Mouse (Mus musculus) ES-Bruce4 (cell line): Measurements from ENCODE around the gene Gatad2a. TPM values are rescaled to one million over a fixed set of nuclear protein-coding genes. Genes with fewer than 3 reads are reported as not detected.

Experiments used
- H3K27ac ChIP-seq: 2 replicates; pipeline ENCODE4 v1.5.1; 2012; ENCODE audit warnings: low read length, inconsistent platforms; ENCODE audit not compliant: insufficient read depth
- H3K27me3 ChIP-seq: 2 replicates; pipeline ENCODE4 v1.6.1; 2012; ENCODE audit warnings: mild to moderate bottlenecking, low read length, inconsistent platforms; ENCODE audit not compliant: control insufficient read depth, poor library complexity, insufficient read depth, severe bottlenecking
- H3K36me3 ChIP-seq: 2 replicates; pipeline ENCODE4 v1.6.1; 2012; ENCODE audit warnings: inconsistent platforms, mild to moderate bottlenecking, low read length, moderate library complexity; ENCODE audit not compliant: control insufficient read depth, poor library complexity, insufficient read depth, severe bottlenecking
- H3K4me1 ChIP-seq: one replicate; pipeline ENCODE4 v1.8.1; 2011; ENCODE audit warnings: low read length; ENCODE audit not compliant: control insufficient read depth, insufficient read depth
- H3K4me3 ChIP-seq: 2 replicates; pipeline ENCODE4 v1.5.1; 2011; ENCODE audit warnings: low read depth, mild to moderate bottlenecking, low read length
- H3K9ac ChIP-seq: 2 replicates; pipeline ENCODE4 v1.6.1; 2012; ENCODE audit warnings: low read depth, mild to moderate bottlenecking, inconsistent platforms; ENCODE audit not compliant: poor library complexity, severe bottlenecking
- H3K9me3 ChIP-seq: replicated peaks from 2 replicates; pipeline ENCODE4 v1.6.1; 2012; ENCODE audit warnings: mild to moderate bottlenecking, low read length, inconsistent platforms; ENCODE audit not compliant: control insufficient read depth, poor library complexity, insufficient read depth, severe bottlenecking
- CTCF ChIP-seq: IDR thresholded peaks from one replicate; pipeline ENCODE4 v1.8.1; 2011; ENCODE audit warnings: low read depth, low read length
- EP300 ChIP-seq: IDR thresholded peaks from 2 replicates; pipeline ENCODE4 v1.6.1; 2011; ENCODE audit warnings: low read depth, low read length; ENCODE audit not compliant: insufficient read depth
- POLR2A ChIP-seq: IDR thresholded peaks from one replicate; pipeline ENCODE4 v1.8.1; 2011; ENCODE audit warnings: low read length; ENCODE audit not compliant: insufficient read depth
- polyA plus RNA-seq: library from polyadenylated mRNA; stranded (reverse); fragments of >200 nt; gene quantifications from 2 replicates; pipeline ENCODE4 v1.2.4, GENCODE M21; 2011; ENCODE audit warnings: low read depth; ENCODE audit not compliant: missing spikeins, insufficient read depth, insufficient read length

Gatad2a gene
- polyA plus RNA-seq, 1 experiment: 155 TPM

GRCm38 (mm10) chr8:69926901-69927300 is 69.3 kb downstream of the Gatad2a start:
- H3K9ac ChIP-seq: no peak overlapping the region
- TF ChIP-seq CTCF (no peak), POLR2A (no peak), EP300 (no peak)
- no peaks in the 10 kb centered on the region for H3K9me3 ChIP-seq
- H3K4me3 ChIP-seq: no peak overlapping the region
- H3K27ac ChIP-seq: no peak overlapping the region
- no peaks in the 10 kb centered on the region for H3K27me3 ChIP-seq
- no peaks in the 10 kb centered on the region for H3K4me1 ChIP-seq
- H3K36me3 ChIP-seq: peaks cover 32% of the 10 kb centered on the region

DNA sequence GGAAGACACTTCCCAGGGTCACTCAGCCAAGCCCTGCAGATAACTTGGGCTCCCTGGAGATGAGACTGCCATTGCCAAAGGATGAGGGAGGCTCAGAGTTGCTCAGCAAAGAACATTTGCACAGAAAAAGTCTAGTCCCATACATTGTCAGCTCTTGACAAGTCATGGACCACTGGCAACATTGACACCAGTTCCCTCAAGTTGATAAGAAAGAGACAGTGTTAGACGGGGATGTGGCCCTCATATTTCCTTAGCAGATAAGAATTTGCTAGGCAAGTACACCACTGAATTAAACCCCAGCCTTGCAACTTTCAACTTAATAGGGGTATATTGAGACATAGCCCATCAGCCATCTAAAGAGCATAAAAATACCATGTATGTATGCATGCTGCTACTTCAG is 72.2 kb downstream of the Gatad2a start:
- TF ChIP-seq CTCF: no peak
- no peak for TF ChIP-seq EP300
- TF ChIP-seq POLR2A: no peak
- Histone ChIP-seq H3K4me3 (no peak overlapping the region), H3K36me3 (peaks cover 24% of the 10 kb centered on the region), H3K4me1 (no peaks in the 10 kb centered on the region), H3K9ac (no peak overlapping the region), H3K27me3 (no peaks in the 10 kb centered on the region), H3K27ac (no peak overlapping the region), H3K9me3 (no peaks in the 10 kb centered on the region)

DNA sequence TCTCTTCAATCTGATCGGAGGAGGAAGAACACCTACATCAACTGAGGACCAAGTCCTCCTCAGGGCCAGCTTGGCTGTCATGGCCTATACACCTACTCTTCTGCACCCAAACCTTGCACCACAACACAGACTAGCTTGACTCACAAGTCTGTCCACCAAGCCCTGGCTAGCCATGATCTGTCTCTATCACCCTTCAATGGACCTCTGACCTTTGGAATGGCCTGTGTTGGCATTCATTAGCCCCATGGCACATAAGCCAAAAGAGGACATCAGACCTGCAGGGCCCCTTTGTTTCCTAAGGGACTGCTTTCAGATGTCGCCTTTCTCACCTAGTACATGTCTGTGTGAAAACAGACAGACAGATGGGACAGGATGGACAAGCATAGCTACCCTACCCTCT is 75.0 kb downstream of the Gatad2a start:
- Histone ChIP-seq H3K27me3 (no peaks in the 10 kb centered on the region), H3K9me3 (no peaks in the 10 kb centered on the region), H3K36me3 (peaks cover 23% of the 10 kb centered on the region), H3K27ac (peak overlapping the region; percentile 45), H3K9ac (no peak overlapping the region), H3K4me3 (no peak overlapping the region), H3K4me1 (no peaks in the 10 kb centered on the region)
- TF ChIP-seq POLR2A (no peak), CTCF (no peak), EP300 (no peak)

- H3K27me3 ChIP-seq: no peaks in the 10 kb centered on the region
- TF ChIP-seq POLR2A (no peak), EP300 (0 out of 2 replicates have a peak, but pooled peaks have one; percentile 16), CTCF (no peak)
- H3K36me3 ChIP-seq: peaks cover 30% of the 10 kb centered on the region
- no peak overlapping the region for H3K4me3 ChIP-seq
- H3K27ac ChIP-seq: peak overlapping the region; percentile 61
- H3K4me1 ChIP-seq: no peaks in the 10 kb centered on the region
- H3K9me3 ChIP-seq: no peaks in the 10 kb centered on the region
- H3K9ac ChIP-seq: peak overlapping the region; percentile 11; the same call in 1 of the 2 replicates
Measured at GRCm38 (mm10) chr8:69919876-69920662, 76.1 kb downstream of the Gatad2a start.

DNA sequence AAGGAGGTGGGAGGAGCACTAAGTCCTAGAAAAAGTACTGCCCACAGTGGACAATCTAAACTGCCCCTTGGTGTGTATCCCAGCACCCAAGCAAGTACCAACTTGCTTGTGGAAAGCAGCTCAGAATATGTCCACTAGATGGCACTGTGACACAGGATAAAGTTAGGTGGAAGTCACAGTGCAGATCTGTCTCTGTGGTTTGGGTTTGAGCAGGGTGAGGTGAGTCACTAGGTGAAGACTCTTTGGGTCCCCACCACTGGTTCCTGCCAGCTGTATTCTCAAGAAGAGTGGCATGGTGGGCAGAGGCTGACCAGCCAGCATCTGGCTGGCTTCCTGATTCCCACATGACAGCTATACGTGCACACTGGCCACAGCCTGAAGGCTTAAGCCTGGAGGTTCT is 77.2 kb downstream of the Gatad2a start:
- Histone ChIP-seq H3K36me3 (peaks cover 36% of the 10 kb centered on the region), H3K4me1 (no peaks in the 10 kb centered on the region), H3K4me3 (no peak overlapping the region), H3K9me3 (no peaks in the 10 kb centered on the region), H3K27me3 (no peaks in the 10 kb centered on the region), H3K27ac (0 out of 2 replicates have a peak overlapping the region, but pooled peaks have one; percentile 3), H3K9ac (no peak overlapping the region)
- no peak for TF ChIP-seq EP300
- peak; percentile 42 for TF ChIP-seq CTCF
- TF ChIP-seq POLR2A: no peak

- Histone ChIP-seq H3K4me3 (no peak overlapping the region), H3K4me1 (no peaks in the 10 kb centered on the region), H3K27ac (0 out of 2 replicates have a peak overlapping the region, but pooled peaks have one; percentile 3), H3K9me3 (no peaks in the 10 kb centered on the region), H3K27me3 (no peaks in the 10 kb centered on the region), H3K9ac (no peak overlapping the region), H3K36me3 (peaks cover 41% of the 10 kb centered on the region)
- TF ChIP-seq POLR2A: no peak
- no peak for TF ChIP-seq CTCF
- TF ChIP-seq EP300: no peak
Measured at GRCm38 (mm10) chr8:69918506-69918905, 77.7 kb downstream of the Gatad2a start.
